Mouse (Mus musculus) central nervous system, embryonic 14 days (tissue): ENCODE data around the gene Has1. TPM values are rescaled to one million over a fixed set of nuclear protein-coding genes. Genes with fewer than 3 reads are reported as not detected.

Experiments used
- polyA plus RNA-seq: library from polyadenylated mRNA; depleted of rRNA; stranded (reverse); fragments of >200 nt; gene quantifications from 2 replicates; pipeline ENCODE4 v1.2.3, GENCODE M21; 2012; rRNA removed

Has1 gene
- polyA plus RNA-seq: 0.12 and 0.26 TPM in 2 replicates

DNA sequence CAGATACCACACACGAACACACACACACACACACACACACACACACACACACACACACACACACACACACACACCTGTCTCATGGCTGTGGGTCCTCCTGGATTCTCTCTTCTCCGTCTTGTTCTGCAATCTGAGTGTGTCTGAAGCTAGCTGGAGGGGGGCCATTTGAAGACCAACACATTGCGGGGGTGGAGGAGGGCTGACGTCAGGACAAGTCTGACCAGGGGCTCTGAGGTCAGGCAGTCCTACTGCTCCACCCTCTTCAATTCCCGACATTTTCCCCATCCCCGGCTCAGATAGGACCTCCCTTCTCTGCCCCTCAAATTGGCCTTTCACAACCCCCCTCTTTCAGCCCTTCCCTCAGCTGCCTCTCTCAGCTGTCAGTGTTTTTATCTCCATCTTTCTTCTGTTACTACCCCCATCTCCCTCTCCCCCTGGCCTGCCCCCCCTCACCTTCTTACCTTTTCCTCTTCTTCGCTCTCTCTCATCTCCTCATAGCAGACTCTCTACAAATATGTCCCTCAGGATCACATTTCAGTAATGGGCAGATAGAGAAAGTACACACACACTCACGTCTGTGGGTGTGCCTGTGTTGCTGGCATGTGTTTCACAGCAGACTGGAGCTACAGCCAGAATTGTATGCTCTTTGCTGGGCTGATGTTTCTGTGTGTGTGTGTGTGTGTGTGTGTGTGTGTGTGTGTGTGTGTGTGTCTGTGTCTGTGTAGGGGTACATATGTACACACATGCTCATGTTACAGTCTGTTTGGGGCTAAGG is at the start of gene Has1:
TSS of gene Has1 (minus strand) at position 142 of the 775 bp plus-strand sequence.

DNA sequence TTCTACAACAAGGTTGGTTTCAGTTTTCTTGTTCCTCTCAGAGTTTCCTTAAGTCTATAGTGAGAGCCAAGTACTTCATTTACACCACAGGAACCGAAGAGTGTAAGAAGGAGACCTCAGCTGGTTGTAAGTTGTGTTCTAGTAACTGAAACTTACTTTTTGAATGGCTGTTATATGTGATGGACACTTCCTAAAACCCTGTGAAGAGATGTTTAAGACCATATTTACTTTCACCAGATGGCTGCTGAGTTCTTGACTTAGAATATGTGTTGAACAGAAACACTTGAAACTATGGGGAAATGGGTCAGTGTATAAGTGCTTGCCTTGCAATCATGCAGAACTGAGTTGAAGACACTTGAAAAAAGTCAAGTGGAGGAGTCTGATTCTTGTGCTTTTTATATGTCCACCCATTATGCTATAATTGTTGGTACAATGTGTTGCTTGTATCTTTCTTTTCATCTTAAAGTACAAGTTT is 32.8 kb upstream of the Has1 start, which contains the start of the genes Fpr2 and Fpr3:
TSS of gene Fpr2 (plus strand) at position 51 of the 475 bp plus-strand sequence.
TSS of gene Fpr3 (plus strand) at position 79 of the 475 bp plus-strand sequence.

DNA sequence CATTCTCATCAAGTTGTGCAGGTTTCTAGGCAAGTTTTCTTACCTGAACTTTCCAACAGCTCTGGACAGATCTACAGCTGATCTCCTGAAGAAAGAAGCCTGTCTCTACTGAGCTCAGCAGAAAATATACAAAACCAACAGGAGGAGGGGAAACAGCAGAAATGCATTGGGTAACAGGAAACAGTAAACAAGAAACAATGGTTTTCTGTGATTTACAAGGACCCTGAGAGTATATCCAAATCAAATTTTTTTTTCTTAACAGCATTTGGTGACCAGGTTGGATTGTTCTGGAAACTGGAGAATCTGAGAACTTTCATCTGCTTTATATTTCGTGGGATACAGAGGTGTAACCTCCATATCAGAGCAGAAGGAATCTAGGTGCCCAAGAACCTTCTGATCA is 28.8 kb upstream of the Has1 start, which contains the start of gene Fpr1:
TSS of gene Fpr1 (minus strand) at position 101 of the 400 bp plus-strand sequence.

DNA sequence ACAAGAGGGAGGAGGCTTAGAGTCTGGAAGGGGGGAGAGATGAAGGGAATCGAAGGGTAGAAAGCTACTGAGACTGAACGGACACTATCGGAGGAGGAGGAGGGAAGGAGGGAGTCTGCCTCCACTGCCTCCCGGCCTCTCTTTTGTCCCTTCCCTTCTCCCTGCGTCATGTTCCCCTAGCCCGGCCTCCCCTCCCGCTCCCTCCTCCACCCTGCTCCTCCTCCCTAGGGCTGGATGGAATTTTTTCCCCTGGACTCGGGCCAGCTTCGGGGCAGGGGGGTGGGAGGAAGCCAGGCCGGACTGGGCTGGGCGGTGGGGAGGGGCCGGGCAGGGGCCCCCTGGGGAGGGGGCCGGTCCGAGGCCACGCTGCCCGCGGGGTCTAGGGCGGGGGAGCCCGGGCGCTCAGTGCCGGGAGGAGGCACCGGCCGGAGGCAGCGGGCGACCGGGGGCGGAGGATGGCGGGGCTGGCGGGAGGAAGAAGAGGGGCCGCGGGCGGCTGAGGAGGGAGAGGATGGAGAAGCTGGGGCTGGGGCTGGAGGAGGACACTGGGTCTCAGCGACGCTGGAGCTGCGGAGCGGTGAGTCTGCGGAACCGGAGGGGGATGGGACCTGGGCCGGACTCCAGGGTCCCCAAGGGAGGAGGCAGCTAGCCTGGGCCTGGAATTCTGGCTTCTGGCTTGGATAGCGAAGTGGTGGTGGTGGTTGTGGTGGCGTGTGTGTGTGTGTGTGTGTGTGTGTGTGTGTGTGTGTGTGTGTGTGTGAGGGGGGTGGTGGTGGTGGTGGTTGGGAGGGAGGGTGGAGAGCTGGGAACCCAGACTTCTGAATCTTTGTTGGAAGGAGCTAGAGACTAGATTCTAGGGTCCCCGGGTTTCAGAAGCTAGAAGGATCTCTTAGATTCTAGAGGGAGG is 28.0 kb downstream of the Has1 start, which contains the start of gene Spaca6:
TSS of gene Spaca6 (plus strand) at position 408 of the 907 bp plus-strand sequence.

Other genes with a start within 250 kb of the Has1 start
- gene Lnpep, start 230.2 kb downstream of the Has1 start, polyA plus RNA-seq: 10.5 and 11.1 TPM in 2 replicates
- gene Vmn2r90, start 151.5 kb downstream of the Has1 start, polyA plus RNA-seq: not detected in 2 replicates
- 84.8 and 103 TPM in 2 replicates for gene Spaca6, start 28.0 kb downstream of the Has1 start, polyA plus RNA-seq
- 0.09 and 0.10 TPM in 2 replicates for gene Fpr1, start 28.7 kb upstream of the Has1 start, polyA plus RNA-seq
- 0.27 and 0.39 TPM in 2 replicates for gene Fpr2, start 32.6 kb upstream of the Has1 start, polyA plus RNA-seq
- not detected in 2 replicates for gene Fpr3, start 32.6 kb upstream of the Has1 start, polyA plus RNA-seq
- gene Fpr-rs4, start 166.5 kb upstream of the Has1 start, polyA plus RNA-seq: not detected in 2 replicates
- gene Vmn2r124, start 194.2 kb upstream of the Has1 start, polyA plus RNA-seq: not detected in 2 replicates
- not detected in 2 replicates for gene Vmn2r91, start 229.8 kb upstream of the Has1 start, polyA plus RNA-seq